Mouse (Mus musculus) heart, postnatal 4 days (tissue): ENCODE results near the gene S100a10. TPM values are rescaled to one million over a fixed set of nuclear protein-coding genes. Genes with fewer than 3 reads are reported as not detected.
"Not testable (repeated sequence)": the region's sequence is repeated elsewhere in the genome, so short reads cannot be mapped to it uniquely, and the experiment has no call there.

Experiments
- DNase-seq: peaks from one replicate; pipeline ENCODE4 v3.0.0; 2021
- total RNA-seq, 2 experiments: library from RNA; stranded (reverse); gene quantifications; 2 replicates each; pipeline ENCODE4 v1.2.3; 2021

S100a10 gene
- 100 to 1,000 TPM; 174 to 179 TPM for total RNA-seq

DNA sequence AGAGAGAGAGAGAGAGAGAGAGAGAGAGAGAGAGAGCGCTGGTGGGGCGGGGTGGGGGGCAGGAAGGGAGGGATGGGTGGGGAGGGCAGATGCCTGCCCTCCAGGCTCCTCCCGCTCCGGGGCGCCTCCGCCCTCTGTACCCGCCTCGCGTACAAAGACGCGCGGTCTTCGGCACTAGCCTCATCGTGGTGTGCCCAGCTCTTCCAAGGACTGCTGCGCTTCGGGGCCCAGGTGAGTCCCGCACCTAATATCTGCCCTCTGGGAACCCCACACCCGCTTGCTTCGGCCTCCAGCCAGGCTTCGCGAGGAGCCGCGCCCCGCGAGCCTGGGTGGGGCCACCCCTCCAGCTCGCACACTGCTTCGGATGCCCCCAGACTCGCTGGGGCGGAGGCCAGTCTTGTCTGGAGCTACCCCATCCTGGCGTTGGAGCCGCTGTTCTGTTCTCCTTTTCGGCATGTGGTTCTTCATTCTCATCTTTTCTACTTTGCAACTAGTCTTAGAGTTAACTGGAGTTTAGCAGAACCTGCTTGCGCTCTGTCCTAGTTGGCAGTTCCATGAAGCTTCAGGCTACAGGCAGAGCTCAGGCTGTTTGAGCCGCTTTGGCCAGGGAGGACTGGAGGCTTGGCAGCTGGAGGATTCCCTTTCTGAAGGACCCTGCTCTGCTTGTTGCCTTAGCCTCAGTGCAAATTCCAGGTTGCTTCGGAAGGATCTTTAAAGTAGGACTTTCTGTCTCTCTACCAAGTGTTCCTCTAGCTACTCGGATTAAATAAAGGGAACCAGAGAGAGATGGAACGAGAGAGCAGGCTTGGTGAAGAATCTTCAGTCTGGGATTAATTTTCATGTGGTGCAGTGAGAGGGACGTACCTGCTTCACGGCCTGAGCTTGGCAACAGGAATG lies at the start of gene S100a10:
S100a10 (plus strand) TSS at position 100 of the 897 bp plus-strand sequence.
- DNase-seq, result peak; percentile 74

DNA sequence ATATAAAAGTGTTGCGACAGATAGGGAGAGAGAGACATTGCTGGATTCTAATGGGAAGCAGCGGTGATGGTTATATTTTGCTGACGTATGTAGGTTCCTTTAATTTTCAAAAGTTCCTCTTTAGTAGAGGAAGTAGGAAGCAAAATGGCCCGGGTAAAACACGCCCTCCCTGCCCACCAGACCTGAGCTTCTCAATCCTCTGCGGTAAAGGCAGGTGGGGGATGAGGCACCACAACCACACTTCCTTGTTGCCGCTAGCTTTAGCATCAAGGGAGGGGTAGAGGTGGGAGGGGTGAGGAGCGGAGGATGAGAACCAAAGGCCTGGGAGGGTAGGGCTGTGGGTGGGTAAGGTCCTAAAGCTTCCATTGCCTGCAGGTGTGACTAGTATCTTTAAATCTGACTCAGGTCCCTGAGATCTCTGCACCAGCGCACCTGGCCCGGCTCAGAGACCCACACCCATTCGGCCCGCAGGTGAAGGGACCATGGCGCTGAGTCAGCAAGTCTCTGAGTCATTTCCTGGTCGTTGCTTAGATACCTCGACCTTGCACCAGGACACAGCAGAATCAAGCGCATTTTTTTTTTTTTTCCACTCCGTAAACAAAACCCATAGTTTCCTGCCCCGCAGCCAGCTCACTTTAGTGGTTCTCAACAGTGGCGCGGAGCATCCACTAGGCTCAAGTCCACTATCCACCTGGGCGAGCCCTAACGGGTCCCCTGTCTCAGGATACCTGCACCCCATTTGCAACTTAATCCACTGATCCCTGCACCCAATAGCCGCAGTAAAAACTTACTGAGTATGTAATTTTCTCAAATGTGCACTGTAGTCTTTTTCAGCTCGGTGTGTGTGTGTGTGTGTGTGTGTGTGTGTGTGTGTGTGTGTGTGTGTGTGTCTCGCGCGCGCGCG lies 48.7 kb upstream of the S100a10 start:
- peak; percentile 12 for DNase-seq

- DNase-seq, result no peak
Observed at GRCm38 (mm10) chr3:93506881-93507325, 48.0 kb upstream of the S100a10 start.

- DNase-seq, result no peak
Observed at GRCm38 (mm10) chr3:93509301-93509700, 45.6 kb upstream of the S100a10 start.

GRCm38 (mm10) chr3:93511036-93511435 lies 43.8 kb upstream of the S100a10 start:
- no peak for DNase-seq

GRCm38 (mm10) chr3:93511801-93512200 lies 43.1 kb upstream of the S100a10 start:
- no peak for DNase-seq

DNA sequence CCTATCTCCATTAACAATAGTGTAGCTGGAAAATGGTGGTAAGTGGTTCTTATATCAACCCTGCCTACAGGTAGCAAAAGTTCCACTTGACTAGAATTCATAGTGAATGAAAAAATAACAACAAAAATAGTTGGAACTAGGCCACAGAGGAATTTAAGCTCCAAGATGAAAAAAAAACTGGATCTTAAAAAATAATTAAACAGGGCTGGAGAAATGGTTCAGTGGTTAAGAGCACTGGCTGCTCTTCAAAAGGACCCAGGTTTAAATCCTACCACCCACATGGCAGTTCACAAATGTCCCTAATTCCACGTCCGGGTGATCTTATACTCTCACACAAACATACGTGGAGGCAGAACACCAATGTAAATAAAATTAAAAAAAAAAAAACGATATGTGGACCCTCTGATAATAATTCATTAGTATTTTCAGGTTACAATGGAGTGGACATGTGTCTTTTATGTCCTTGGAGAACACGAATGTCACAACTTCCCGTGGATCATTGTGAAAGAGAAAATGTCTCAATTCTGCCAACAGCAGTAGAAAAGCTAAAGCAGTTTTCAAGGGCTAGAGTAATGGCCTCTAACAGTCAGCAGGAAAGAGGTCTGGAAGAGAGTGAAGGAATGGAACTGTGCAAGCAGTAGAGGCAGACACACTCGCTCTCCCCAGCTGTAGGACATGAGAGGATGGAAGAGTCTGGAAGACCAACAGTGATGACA lies 42.3 kb upstream of the S100a10 start:
- DNase-seq, result no peak

DNA sequence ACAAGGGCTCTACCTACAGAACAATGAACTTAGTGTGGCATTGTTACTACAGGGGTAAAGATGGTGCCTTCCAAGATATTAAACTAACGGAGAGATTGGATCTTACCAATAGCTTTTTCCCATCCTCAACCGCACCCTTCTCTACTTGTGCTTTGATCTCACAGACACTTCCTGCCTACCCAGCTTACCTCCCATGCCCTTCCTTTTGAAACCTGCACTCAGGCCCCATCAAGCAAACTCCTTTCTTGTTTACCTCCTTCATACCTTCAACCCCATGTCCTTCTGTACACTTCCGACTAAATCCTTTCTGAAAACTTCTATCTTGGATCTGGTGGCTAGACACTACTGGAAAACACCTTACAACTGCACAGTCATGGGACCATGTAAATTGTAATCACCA lies 40.3 kb upstream of the S100a10 start:
- DNase-seq, result no peak

DNA sequence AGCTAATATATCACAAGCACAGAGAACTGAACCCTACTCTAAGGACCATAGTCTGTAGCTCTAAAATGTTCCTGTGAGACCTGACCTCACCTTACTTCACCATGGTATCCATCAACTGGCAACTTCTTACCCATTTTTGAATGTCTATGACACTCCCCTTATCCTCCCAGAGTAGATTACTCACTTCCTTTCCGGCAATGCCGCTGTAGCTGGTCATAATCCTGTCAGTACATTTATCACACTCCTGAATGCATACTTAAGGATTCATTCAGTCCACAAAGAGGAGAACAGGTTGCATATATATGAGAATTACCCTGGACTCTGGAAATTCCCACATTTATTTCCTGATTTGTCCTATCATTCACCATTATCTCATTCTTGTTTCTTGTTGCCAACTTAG lies 37.5 kb upstream of the S100a10 start:
- DNase-seq, result no peak

DNA sequence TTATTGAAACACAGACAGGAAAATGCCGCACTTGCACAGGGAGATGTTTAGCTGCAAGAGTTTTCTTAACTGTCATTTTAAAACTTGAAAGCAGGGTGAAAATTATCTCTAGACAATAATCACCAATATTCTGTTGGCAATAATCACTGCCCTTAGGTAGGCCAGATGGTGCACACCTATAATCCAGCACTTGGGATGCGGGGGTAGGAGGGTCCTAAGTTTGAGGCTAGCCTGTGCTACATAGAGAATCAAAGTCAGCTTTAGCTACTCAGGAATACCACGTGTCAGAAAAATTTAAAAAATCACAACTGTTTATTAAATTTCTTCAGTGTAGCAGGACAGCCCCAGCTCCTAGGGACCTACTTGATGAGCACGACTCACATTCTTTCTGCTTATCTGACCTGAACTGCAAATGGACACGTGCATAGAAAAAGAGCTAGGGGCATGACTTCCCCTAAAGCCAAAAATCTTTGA lies 35.0 kb upstream of the S100a10 start:
- DNase-seq, result no peak

- peak; percentile 68 for DNase-seq
Observed at GRCm38 (mm10) chr3:93520330-93521193, 34.3 kb upstream of the S100a10 start, which contains the start of gene S100a11. S100a11 (plus strand) TSS chr3:93520488.

DNA sequence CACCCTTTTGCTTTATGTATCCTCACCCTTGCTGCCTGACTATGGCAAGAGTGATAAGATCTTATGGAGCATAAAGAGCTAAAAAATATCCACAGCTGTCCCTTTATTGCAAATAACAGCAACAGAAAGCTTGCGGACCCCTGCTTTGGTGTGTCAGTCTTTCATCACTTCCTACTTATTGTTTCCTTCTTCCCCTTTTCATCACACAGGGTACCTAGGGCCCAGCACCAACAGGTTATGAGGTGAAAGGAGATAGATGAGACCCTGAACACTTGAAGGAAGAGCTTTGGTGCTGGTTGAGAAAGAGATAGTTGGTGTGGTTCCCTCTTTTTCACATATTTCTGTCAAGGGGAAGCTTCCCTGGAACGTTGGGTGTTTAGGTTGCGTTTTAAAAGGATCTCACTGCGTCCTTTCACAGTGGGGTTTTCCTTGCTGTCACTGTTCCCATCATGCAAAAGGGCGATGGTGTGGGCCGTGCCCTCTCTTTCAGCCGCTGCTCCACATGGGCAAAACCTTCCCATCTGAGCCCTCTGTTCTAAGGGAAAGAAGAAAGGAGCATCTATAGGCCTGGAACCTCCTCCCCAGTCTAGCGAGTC lies 33.3 kb upstream of the S100a10 start:
- no peak for DNase-seq

GRCm38 (mm10) chr3:93522611-93523010 lies 32.3 kb upstream of the S100a10 start:
- DNase-seq, result peak; percentile 82

DNA sequence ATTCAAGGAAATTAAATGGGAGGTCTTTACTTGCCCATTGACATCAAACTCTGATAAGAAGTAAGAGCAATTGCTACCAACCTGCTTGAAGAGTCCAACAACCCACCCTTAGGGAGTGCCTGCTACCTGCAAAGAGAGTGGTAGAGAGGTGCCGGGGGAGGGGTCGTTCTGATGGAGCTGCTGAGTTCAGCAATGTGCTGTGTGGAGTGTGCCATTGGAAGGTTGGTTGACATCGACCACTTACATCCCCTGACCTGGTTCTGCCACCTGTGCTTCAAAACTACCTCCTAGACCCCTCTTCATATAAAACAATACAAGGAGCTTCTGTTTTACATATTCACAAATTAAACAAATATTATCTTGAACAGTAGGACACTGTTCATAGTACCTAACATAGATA lies 27.6 kb upstream of the S100a10 start:
- no peak for DNase-seq

GRCm38 (mm10) chr3:93528807-93529206 lies 26.1 kb upstream of the S100a10 start:
- DNase-seq, result no peak

- DNase-seq, result peak; percentile 82
Observed at GRCm38 (mm10) chr3:93537068-93537576, 17.8 kb upstream of the S100a10 start.

GRCm38 (mm10) chr3:93538486-93538885 lies 16.4 kb upstream of the S100a10 start:
- no peak for DNase-seq

GRCm38 (mm10) chr3:93541501-93541900 lies 13.4 kb upstream of the S100a10 start:
- no peak for DNase-seq

DNA sequence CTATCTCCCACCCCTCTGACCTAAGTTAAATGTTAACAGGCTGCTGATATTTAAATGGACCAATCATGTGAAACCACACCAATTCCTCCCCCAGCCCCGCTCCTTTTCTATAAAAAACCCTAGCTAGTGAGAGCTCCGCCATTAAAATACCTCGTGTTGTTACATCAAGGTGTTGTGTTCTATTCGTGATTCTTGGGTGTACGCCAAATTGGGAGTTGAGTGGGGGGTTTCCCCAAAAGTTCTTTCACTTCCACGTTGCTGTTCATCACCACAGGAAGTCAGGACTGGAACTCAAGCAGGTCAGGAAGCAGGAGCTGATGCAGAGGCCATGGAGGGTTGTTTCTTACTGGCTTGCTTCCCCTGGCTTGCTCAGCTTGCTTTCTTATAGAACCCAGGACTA lies 10.7 kb upstream of the S100a10 start:
- DNase-seq, result not testable (repeated sequence)

GRCm38 (mm10) chr3:93547099-93547648 lies 7.7 kb upstream of the S100a10 start:
- peak; percentile 91 for DNase-seq
